Mouse (Mus musculus) MEL (cell line): ENCODE measurements around the gene Smim24.

Source experiments
- CTCF ChIP-seq, 3 experiments: IDR thresholded peaks in 2 of 3; conservative IDR thresholded peaks in 1 of 3; 2 replicates each; pipeline ENCODE4 v1.5.1; 2011 to 2012; ENCODE audit warnings: low read length in 3 of 3, low read depth in 2 of 3, mild to moderate bottlenecking in 2 of 3, improper control_type of control experiment in 1 of 3, inconsistent platforms in 1 of 3, mixed read lengths in 1 of 3, moderate library complexity in 1 of 3; ENCODE audit not compliant: control insufficient read depth in 1 of 3, insufficient read depth in 1 of 3, poor library complexity in 1 of 3, severe bottlenecking in 1 of 3
- ETS1 ChIP-seq: IDR thresholded peaks from 2 replicates; pipeline ENCODE4 v1.6.1; 2012; ENCODE audit warnings: low read depth, mild to moderate bottlenecking, inconsistent platforms, low read length, improper control_type of control experiment, moderate library complexity
- POLR2A ChIP-seq, 2 experiments: IDR thresholded peaks; 2 replicates each; pipeline ENCODE4 v1.6.1; 2011 to 2012; ENCODE audit warnings: low read length in 2 of 2, mild to moderate bottlenecking in 2 of 2, control low read depth in 1 of 2, improper control_type of control experiment in 1 of 2, low read depth in 1 of 2, moderate library complexity in 1 of 2; ENCODE audit not compliant: control insufficient read depth in 1 of 2, insufficient read depth in 1 of 2, poor library complexity in 1 of 2
- TAL1 ChIP-seq: IDR thresholded peaks from 2 replicates; pipeline ENCODE4 v1.6.1; 2012; ENCODE audit warnings: mild to moderate bottlenecking, inconsistent platforms, low read length, moderate library complexity, mixed read lengths
- TBP ChIP-seq: IDR thresholded peaks from 2 replicates; pipeline ENCODE4 v1.8.0; 2011; ENCODE audit warnings: low read depth, low read length, improper control_type of control experiment
- ZC3H11A ChIP-seq: IDR thresholded peaks from 2 replicates; pipeline ENCODE4 v1.6.1; 2012; ENCODE audit warnings: low read depth, mild to moderate bottlenecking, inconsistent platforms, low read length, improper control_type of control experiment
- ZNF384 ChIP-seq: IDR thresholded peaks from 2 replicates; pipeline ENCODE4 v1.6.1; 2012; ENCODE audit warnings: low read depth, mild to moderate bottlenecking, inconsistent platforms, low read length, improper control_type of control experiment

GRCm38 (mm10) chr10:81435436-81435835 is 42.6 kb downstream of the Smim24 start:
- TF ChIP-seq ETS1 (no peak), ZC3H11A (no peak), POLR2A (IDR thresholded peaks at IDR 0.05; ENCODE audit: control insufficient read depth in 1 of 2, insufficient read depth in 1 of 2, low read depth in 1 of 2, low read length in 2 of 2, poor library complexity in 1 of 2) (no peak), TBP (no peak), ZNF384 (no peak), CTCF (IDR thresholded peaks at IDR 0.05 in 2 of 3, conservative IDR thresholded peaks at IDR 0.05 in 1 of 3; ENCODE audit: control insufficient read depth in 1 of 3, insufficient read depth in 1 of 3, low read depth in 2 of 3, low read length in 3 of 3, poor library complexity in 1 of 3, severe bottlenecking in 1 of 3) (no peak), TAL1 (no peak)
